Mouse (Mus musculus) urinary bladder, postnatal 25 days (tissue): ENCODE measurements around the gene Acot8.

Source experiments
- DNase-seq: peaks from one replicate; pipeline ENCODE4 v3.0.0; 2022; ENCODE audit warnings: low spot score

The Acot8 gene

DNA sequence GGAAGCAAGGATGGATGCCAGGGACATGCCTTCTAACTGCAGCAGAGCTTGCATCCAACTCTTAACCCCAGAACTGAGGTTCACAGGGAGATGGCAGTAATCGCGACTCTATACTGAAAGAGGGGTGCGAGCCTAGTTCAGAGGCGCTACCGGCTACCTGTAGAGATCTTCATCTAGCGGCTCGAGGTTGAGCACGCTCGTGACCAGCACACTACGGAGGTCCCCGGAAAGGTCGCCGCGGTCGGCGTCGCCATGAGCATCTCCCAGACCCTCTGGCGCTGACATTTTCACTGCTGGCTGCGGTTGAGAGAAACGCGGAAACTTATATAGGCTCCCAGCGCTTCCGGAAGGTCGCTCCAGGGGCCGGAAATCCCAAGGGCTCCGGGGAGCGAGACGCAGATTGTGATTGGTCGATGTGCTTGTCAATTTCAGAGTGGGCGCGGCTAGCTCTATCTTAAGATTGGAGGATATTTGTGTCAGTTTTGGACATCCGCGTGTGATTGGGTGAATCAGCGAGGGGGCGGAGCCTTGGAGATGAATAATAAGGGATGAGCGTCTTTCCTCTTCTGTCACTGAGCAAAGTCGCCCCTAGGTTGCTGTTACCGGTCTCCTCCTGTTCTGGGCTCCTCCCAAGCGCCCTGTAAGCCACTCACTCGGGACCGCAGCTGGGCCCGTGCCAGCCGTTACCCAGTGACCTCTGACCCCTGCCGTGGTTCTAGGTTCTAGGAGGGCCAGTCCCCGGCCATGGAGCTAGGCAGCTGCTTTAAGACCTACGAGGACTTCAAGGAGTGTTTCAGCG, at the start of gene Acot8, which contains the start of gene Zswim3:
Gene Acot8, minus strand, starts transcription at position 350 of the 799 bp plus-strand sequence.
Gene Zswim3, plus strand, starts transcription at position 566 of the 799 bp plus-strand sequence.
- DNase-seq = peak; percentile 95

DNA sequence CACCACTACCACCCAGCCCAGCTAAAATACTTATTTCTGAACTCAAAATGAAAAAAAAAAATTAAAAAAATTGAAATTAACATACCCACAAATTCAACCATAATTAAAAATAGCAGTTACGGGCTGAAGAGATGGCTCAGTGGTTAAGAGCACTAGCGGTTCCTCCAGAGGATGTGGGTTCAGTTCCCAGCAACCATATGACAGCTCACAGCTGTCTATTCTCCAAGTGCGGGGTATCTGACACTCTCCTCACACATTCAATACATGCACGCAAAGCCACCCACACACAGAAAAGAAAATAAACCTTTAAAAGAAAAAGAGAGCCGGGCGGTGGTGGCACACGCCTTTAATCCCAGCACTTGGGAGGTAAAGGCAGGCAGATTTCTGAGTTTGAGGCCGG, 45.4 kb upstream of the Acot8 start:
- no peak for DNase-seq

DNA sequence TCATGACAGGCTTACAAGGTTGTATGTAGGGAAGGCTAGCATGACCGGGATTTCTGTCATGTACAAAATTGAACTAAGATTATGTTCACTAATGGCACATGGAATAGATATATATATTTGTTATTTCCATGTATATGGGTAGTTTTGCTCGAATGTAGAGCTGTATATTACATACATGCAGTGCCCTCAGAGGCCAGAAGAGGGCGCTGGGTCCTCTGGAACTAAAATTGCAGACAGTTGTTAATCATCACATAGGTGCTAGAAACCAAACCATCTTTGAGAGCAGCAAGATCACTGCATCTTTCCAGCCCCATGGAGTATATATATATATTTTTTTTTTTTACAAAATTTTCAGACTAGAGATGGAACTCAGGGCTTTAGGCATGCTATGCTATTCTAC, 41.1 kb upstream of the Acot8 start:
- no peak for DNase-seq

GRCm38 (mm10) chr2:164835164-164835563, 30.5 kb upstream of the Acot8 start:
- DNase-seq = no peak

DNA sequence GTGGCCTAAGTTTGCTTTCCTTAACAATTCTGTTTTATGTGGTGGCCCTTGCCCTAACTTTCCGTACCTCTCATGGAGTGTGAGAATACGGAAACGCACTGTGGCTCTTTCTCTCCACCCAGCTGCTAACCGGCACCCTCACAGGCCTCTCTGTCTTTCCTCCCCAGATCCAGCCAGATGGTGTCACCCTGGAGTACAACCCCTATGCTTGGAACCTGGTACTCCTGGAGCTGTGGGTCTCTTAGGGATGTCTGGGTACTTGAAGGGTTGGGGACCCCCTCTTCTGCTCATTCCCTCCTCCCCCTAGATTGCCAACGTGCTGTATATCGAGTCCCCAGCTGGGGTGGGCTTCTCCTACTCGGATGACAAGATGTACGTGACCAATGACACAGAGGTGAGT, 29.8 kb upstream of the Acot8 start:
- DNase-seq = no peak

DNA sequence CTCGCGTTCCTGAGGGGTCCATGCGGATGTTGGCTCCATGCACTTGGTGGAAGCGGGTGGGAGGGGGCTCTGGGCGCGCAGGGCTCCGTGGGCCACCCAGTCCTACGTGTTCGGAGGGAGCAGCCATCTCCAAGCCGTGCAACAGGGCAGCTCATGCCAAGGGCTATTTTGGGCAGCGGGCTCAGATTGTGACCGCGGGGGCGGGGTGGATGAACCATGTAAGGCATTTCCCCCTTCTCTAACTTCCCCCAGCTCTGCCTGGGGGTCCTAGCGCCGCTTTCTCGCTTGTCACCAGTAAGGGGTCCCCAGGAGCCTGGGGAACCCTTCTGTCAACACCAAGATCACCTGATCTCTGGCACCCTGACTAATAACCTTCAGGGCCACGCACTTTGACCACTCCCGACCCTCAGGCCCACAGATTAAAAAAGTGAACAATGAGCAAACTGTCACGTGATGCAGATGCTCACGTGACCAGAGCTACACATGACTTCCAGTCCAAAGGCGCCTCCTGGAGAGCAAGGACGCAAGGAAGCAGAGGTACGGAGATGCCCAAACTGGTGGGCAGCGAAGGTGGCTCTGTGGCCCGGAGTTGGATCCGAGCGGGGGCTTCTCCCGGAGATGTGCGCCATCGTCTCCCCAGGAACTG, 28.8 kb upstream of the Acot8 start, which contains the start of gene Neurl2:
Gene Neurl2, minus strand, starts transcription at position 143 of the 646 bp plus-strand sequence.
- peak; percentile 89 for DNase-seq

DNA sequence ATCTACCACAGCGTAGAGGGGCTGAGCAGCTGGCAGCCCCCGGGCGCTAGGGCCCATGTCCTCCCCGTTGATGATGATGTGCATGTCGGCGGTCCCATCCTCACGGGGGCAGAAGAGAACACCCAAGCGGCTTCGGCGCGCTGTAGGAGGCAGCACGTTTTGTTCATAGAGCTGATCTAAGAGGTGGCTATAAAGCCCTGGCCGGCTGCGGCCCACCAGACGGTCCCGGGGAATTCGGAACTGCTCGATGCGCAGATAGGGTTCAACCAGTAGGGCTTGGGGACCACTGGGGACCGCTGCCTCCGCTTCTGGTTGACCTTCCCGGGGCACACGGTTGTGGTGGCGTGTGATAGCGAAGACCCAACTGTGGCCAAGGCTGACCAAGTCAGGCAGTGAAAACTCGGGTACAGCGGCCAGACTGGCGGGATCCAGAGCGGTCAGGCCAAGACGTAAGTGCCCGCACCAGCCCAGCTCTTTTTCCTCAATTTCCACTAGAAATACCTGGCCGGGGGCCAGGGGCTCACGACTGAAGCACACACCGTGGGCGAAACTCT, 28.1 kb upstream of the Acot8 start, which contains the start of gene Ctsa:
Gene Ctsa, plus strand, starts transcription at position 126 of the 554 bp plus-strand sequence.
- peak; percentile 49 for DNase-seq

GRCm38 (mm10) chr2:164832032-164832747, 27.5 kb upstream of the Acot8 start:
- no peak for DNase-seq

- no peak for DNase-seq
Measured at GRCm38 (mm10) chr2:164831029-164831428, 26.3 kb upstream of the Acot8 start.

- no peak for DNase-seq
Measured at GRCm38 (mm10) chr2:164829090-164829489, 24.4 kb upstream of the Acot8 start.

- no peak for DNase-seq
Measured at GRCm38 (mm10) chr2:164828437-164828836, 23.8 kb upstream of the Acot8 start, which contains the start of gene Spata25. TSS of gene Spata25 (minus strand) at chr2:164828537.

DNA sequence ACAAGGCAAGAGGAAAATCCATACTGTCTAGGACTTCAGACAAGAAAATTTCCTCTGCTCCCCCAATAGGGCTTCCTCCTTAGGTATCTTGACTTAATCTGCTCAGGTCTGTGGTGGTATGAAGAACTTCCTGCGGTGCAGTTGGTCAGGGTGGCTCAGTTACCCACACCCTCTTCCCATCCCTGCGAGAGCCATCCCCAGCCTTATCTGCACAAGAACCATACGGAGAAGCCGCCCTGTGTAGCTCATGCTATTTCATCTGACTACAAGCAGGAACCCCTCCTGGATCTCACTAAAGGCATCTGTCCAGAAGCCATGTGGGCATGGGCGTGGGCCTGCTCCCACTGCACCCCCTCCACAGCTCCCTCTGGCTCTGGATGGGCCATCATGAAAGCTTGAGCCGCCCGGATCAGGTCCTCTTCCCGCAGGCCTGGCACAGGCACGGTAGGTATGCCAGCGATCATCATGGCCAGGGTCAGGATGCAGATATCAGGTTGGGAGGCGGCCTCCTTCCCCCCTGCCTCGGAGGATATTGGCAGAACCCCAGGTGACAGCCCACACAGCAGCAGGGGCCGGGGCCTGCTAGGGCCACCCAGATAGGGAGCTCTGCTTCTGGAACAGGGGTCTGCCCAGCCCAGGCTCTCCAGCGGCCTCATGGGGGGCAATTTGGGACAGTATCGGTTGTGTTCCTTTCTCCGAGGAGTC, 22.6 kb upstream of the Acot8 start:
- DNase-seq = no peak

DNA sequence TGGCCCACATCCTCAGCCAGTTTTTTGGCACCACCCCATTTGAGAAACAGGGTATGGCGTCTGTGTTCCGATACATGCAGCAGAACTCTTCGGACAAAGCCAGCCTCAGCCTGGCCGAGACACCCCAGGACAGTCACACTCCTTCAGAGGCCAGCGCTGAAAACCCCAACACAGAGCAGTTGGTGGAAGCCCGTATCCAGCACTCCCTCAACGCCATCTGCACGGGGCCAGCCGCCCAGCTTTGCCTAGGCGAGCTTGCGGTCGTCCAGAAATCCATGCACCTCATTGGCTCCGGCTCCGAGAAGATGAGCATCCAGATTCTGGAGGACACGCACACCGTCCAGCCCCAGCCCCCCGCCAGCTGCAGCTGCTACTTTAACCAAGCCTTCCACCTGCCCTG, 20.8 kb upstream of the Acot8 start:
- DNase-seq = no peak

DNA sequence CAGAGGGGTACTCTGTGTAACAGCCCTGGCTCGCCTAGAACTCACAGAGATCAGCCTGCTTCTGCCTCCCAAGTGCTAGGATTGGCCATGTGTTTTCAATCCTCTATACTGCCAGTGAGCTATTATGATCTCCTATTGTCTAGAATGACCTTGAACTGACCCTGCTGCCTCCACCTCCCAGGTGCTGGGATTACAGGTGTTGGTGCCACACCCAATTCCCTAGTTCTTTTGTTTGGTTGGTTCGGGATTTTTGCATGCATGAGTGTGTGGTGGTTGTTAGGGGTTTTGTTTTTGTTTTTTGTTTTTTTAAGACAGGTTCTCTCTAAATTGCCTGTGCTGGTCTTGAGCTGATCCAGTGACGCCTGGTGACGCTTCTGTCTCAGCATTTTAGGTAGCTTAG, 19.3 kb upstream of the Acot8 start:
- no peak for DNase-seq

DNA sequence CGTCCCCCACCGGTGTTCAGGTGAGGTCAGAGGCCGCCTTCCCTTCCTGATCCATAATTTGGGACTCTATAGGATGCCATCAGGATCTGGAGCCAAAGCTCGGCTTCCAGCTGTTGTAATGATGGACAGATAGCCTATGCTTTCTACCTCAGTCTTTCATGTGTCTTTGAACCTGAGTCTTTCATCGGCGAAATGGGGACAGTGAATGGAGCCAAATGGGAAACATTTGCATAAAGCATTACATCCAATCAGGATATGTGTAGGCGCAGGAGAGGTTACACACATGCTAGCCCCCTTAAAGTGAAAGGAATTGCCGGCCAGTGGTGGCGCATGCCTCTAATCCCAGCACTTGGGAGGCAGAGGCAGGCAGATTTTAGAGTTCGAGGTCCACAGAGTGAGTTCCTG, 18.5 kb upstream of the Acot8 start:
- DNase-seq = no peak

DNA sequence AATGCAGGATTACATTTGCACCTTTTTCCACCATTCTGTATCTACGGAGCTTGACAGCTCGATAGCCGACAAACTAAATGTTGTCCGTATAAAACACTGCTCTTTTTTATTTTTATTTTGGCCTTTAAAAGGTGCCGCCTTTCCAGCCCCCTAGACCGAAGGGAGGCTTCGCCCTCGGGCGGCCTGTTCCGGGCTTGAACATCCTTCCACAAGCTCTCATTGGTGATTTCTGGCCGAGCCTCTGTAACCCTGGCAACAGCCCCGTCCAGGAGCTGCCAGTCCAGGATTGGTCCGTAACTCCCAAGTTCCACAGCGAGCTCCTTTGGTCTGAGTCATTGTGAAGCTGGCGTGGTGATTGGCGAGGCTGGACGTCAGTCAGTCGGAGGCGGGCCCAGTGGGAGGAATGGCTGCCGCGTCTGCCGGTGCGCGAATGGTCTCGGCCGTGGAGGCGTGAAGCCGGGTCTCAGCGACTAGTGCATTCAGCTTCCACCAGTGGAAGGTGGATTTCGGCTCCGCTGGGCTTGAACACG, 18.0 kb upstream of the Acot8 start, which contains the start of gene Zswim1:
Gene Zswim1, plus strand, starts transcription at position 51 of the 530 bp plus-strand sequence.
- DNase-seq = peak; percentile 100

DNA sequence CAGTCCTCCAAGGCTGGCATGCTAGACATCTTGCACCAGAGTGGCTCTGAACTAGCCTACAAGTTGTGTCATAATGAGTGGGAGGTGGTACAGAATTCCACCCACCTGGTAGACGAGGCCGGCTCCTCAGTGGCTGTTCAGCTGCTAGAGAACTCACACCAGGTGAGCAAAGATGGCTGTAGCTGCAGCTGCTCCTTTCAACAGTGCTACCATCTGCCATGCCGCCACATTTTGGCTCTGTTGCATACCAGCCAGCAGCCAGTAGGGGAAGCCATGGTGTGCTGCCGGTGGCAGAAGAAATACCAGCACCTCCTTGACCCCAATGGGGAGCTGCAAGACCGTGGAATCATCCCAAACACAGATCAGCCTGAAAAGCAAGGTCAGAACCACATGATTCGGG, 16.4 kb upstream of the Acot8 start:
- no peak for DNase-seq

GRCm38 (mm10) chr2:164817703-164818102, 13.0 kb upstream of the Acot8 start:
- no peak for DNase-seq

DNA sequence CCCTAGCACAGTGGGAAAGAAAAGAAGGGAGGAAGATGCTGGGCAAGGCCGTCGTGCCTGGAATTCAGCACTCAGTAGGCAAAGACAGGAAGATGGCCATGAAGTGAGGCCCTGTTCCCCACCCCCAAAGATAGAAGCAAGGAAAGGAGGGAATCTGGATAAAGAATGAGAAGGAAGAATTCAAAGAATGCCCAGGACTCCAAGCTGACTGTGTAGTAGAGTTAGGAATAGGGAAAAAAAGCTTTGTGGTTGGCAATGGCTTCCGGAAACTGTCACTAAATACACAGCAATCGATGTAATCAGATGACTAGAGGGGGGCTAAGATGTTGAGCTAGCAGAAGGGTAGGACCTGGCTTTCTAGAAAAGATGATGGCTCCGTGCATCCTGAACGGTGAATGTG, 12.5 kb upstream of the Acot8 start:
- no peak for DNase-seq

DNA sequence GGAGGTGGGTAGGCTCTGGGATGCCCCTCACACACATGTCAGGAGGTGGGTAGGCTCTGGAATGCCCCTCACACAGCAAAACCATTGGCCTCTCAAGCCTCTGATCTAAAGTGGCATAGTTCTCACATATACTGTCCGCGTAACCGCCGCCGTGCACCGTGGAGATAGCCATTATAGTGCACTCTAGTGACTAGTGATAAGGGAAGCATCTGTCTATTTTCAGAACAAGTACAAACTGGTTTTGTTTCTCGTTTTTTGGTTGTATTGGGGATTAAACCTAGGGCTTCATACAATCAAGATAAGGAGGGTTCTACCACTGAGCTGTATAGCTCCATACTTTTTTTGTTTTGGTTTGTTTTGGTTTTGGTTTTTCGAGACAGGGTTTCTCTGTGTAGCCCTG, 11.1 kb upstream of the Acot8 start:
- DNase-seq = no peak

DNA sequence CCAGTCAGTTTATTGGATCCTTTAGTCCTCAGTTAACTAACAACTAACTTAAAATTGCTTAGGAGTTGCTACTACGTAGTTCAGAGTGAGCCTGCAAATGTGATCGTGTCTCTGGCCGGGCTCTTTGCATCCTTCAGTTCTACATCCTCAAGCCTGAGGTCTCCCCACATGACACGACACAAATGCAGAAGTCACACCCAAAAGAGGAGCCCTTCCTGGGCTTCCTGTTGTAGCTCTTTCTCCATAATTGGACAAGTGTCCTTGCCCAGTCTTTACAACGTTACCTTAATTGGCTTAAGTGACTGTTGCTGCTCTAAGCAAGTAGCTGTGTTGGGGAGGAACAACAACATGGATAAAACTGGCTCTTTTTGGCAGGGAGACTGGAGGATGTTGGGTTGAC, 10.7 kb upstream of the Acot8 start:
- DNase-seq = no peak
